Mouse (Mus musculus) gastrocnemius, postnatal 10 days (tissue): ENCODE measurements at regions not wholly inside any gene's neighbourhood (a gene's known extent, or its start where the extent isn't known, plus 50 kb on each side); places are given as distances from the start of the nearest gene placed in this dataset.
A peak's percentile ranks its signal among the peaks of the same experiment; 100 is the strongest.

Experiments used
- DNase-seq: peaks from one replicate; pipeline ENCODE4 v3.0.0; 2021; ENCODE audit warnings: mixed read lengths

DNA sequence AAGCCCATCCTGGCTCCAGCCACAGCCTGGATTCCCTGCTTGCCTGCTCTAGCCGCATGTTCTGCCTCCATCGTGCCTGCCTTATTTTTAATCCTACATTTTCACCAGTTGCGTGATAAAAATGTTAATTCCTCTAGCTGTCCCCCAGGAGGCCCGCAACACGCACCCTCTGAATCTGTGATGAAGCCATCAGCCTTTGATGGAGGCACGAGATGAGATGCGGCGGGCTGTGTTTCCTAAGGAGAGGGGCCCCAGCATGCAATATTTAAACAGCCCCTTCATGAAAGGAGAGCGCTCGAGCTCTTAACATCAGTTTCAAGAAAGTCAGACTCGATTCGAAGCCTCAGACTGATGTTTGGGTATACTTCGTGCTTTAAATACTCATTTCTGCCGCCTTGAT is 76.3 kb downstream of the Nptx2 start:
- no peak for DNase-seq

DNA sequence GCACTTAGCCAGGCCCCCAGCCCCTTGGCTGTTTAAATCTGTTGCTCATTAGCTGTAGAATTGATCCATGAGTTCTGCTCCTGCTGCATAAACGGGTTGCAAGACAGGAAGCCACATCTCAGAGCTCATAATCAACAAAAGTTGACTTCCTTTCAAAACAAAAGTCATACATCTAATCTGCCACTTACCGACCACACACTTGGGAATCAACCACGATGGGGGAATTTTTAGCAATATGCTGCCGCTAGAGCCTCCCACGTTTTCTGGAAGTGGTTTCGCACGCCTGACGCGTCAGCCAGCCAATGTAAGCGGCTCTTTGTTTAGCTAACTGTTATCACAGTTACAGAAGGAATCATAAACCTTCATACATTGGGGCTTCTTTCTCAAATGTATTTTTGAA is 77.7 kb downstream of the Nptx2 start:
- no peak for DNase-seq

DNA sequence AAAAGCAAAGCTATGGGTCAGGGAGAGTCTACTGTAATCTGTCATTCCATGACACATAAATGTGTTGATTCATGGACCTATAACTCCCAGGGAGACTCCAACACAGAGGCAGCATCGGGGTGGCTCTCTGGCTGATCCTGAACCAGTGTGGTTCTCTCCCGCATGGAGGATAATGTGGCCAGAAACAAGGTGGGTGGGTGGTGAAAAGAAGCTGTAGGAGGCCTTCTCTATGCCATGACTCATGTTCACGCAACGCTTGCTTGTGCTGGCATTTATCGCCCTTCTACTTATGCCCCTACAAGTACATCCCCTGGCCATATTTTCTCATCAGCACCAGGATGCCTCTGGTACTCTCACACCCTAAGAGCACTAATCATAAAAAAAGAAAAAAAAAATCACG is 86.6 kb downstream of the Nptx2 start:
- DNase-seq: no peak

DNA sequence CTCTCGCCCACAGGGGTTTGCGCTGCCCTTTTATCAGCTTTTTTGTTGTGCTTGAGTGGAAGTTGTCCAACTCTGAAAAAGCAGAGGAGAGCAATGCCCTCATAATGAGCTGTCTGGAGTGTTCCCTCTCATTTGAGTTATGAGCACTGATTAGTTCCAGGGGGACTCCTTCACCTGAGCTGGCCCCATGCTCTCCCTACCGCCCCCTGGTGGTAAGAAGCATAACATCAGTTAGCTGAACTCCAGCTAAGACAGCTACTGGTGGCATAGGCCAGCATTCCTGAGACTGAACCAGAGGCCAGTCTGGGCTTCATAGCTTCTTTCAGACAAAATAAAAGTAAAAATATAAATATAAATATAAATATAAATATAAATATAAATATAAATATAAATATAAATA is 92.9 kb downstream of the Nptx2 start:
- DNase-seq: peak; percentile 20

DNA sequence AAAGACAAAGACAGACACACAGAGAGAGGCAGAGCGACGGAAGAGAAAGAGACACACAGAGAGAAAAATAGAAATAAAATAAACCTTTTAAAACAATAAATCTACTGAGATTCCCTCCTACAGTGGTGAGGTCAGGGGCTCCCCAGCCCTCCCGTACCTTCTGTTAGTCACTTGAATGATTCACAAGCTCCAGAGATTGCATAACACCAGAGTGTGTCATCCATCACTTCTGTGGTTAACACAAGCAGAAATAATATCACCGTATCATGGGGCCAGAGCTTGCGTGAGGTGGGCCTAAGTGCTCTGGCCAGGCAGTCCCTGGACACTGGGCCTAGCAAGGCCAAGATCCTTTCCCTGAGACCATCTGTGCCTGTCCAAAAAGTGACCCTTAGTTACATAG is 93.9 kb downstream of the Nptx2 start:
- no peak for DNase-seq

DNA sequence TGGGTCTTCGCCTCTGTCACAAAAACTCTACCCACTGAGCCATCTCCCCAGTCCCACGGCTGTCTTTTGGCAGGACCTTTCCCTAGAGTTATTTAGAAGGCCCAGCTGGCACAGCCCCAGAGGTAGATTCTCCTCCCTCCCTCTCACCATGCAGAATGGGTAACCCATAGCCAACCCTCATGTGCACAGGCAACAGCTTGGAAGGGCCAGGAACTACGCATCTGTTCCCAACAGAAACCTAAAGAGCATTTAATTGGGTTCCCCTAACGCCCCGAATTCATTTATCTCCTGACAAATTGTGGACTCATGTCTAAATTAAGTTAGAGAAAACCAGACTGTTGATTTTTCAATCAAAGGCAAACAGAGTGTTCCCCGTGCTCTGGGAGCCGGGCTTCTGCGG is 97.1 kb downstream of the Nptx2 start:
- no peak for DNase-seq

DNA sequence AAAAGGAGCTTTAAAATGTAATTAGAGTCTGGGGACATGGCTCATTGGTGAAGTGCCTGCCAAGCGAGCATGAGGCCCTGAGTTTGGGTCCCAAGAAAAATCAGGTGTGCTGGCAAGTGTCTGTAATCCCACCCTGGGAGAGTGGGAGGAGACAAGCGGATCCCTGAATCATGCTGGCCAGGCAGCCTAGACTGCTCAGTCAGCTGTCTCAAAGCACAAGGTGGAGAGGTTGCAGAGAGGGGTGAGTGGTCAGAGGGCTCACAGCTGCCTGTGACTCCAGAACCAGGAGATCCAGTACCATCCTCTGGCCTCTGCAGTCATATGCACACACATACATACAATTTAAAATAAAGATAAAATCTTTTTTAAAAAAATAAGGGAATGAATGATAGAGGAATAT is 97.7 kb downstream of the Nptx2 start:
- DNase-seq: no peak

DNA sequence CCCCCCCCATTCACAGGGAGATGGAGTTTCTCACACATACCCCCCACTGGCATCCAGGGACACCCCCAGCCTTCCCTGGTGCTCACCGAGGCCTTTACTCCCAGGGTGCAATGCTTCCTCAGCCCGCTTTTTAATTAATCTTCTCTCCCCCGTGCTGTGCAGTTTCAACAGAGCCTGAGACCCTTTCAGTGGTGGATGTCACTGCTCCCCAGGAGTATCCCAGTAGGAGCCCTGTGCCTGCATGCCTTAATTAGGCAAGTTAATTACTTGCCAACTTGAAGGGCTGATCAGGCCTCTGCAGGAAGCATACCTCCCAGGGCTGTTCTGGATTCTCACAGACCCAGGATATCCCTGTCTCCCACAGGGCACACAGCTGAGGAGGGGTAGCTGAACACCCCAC is 99.7 kb downstream of the Nptx2 start:
- DNase-seq: no peak

DNA sequence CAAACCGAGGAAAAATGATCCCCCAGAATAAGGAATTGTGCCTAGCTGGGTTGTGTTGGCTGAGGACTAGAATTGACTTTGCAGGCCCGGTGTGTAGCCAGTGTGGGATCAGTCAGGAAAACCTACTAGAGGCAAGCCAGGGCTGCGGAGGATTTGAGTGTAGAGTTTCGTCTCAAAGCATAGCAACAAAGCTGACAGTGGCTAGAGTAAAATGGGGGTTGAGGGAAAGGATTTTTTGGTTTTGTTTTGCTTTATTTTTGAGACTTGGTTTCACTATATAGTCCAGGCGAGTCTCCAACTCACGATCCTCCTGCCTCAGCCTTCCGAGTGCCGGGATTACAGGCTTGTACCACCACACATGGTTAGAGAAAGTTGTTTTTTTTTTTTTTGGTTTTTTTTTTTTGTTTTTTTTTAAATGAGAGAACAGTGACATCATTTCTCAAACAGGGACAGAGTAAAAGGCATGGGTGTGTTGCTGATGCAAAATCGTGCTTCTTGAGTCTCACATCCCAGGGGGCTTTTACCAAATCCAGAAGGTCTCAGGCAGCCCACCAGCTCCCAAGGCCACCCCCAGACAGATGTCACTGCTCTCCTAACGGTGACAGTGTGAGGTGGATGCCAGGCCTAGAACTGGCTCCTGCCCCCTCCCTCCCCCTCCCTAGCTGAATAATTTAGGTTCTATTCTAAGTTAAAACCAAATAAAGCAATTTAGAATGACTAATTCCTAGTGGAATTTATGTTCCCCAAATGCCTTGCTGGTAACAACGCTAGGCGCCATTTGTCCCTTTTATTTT is 101.8 kb downstream of the Nptx2 start:
- DNase-seq: no peak

DNA sequence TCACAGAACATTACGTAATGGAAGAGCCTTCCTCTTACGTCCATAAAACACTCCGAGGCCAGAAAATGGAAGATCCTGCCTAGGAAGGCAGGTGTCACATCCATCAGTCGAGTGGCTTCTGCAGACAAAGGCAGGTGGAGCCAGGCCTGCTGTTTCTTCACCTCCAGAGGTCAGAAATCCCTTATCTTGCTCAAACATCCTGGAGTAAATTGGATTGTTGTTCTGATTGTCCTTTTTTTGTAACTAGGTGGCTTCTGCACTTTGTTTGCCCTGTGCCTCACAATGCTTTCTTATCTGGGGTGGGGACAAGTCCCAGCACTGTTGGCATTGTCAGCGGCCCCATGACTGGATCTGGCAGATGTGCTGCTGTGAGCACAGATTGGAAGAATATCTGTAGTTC is 106.5 kb downstream of the Nptx2 start:
- DNase-seq: no peak

DNA sequence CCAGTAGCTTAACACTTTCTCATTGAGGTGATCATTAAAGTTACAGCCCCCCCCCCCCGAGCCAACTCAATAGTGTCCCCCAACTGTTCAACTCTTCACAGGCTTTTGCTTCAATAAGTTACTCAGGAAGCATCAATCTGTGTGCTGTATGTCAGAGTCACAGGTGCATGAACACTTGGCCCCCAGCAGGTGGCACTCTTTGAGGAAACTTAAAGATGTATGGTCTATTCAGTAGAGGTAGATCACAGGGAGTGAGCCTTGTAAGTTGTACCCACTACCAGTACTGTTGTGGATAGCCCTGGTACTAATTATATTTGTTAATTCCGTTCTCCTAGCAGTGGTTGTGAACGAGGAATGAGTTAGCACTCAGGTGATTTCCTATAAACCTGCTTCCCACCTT is 99.6 kb downstream of the Tmem130 start:
- DNase-seq: no peak

DNA sequence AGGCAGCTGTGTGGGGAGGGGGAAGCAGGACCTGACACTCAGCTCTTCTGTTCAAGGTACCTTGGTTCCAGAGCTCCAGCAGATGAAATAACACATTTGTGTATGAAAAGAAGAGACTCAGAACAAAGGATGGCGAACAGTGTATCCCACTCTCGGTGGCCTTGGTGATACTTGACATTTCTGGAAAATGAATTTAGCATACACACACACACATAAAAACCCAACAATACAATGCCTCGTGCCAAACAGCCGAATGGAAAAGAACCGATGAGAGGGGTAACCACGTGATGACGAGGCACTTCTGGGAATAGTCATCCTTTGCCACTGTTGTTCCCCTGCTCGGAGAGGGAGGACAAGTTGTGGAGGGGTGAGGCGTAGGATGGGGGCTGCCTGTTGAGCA is 97.6 kb downstream of the Tmem130 start:
- DNase-seq: no peak

DNA sequence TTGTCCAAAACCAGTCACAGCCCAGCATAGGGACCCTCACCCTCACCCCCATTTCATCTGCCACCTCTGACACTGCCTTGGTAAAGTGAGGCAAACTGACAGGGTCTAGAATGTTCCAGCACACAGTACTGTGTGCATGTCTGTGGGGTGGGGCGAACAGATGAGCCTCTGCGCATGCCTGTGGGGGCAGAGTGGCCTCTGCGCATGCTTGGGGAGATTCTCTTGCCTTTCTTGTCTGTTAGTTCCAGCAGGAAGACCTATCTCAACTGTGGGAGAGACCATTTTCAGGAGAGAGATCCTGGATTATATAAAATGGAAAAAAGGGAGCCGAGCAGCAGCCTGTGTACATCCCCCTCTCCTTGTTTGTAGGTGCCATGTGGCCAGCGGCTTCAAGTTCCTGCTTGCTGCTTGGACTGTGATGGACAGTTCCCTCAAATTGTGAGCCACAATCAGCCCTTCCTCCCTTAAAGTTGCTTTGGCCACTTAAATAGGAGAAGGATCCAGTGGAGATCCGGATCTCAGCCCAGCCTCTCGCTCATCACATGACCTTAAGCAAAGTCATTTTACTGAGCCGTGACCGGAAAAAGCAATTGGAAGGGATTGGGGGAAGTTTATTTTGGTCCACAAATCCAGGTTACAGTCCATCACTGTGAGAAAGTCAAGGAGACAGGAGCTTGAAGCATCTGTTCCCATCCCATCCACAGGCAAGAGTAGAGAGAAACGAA is 96.9 kb downstream of the Tmem130 start:
- DNase-seq: no peak

DNA sequence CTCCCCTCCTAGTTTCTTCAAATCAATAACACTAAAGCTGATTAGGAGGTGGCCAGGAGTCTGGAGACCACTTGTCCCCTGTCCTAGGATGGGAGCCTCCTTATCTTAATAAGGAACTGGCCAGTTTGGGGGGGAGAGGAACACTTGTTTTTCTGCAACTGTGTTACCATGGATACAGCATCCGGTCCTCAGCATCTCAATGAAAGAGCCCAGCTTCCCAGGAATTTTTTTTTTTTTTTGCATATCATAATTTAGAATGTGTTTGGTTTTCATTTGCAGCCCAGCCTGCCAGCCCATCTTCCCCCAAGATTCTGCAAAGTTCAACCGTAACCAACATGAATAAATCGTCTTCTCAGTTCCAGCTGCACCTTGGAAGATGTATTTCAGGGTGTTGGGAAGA is 93.6 kb downstream of the Tmem130 start:
- DNase-seq: no peak

DNA sequence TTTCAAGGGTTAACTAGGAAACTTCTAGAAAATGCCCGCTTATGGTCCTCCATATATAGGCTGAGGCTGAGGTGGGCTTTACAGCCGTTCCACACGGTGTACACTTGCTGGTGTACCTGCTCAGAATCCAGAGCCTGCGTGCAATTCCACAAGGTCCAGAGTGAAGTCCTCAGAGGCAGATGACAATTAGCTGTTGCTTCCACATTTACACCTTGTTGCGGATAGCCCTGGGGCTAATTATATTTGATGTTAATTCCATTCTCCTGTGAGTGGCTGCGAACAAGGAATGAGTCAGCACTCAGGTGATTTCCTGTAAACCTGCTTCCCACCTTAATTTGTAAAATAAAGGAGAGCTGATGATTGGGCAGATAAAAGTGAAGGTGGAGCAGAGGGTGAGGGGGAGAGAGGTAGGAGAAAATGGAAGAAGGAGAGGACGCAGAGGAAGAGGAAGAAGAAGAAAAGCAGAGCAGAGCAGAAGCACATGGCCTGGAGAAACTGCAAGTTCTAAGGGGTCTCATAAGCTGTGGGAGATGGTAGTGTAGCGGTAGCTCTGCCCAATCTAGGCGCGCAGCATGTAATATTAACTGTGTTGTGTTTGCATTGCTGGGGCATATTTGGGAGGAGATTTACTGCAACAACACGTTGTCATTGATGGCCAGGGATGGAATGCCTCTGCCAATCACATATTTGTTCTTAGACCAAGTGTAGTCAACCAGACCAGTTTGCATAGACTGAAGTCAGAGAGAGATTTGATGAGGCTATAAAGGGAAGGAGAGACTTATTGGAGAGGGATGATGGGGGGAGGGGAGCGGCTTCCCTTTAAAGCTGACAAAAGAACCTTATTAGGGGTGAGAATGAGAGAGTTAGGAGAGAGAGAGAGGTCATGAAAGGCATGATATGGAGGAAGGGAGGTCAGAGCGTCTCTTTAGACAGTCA is 82.5 kb downstream of the Tmem130 start:
- no peak for DNase-seq

DNA sequence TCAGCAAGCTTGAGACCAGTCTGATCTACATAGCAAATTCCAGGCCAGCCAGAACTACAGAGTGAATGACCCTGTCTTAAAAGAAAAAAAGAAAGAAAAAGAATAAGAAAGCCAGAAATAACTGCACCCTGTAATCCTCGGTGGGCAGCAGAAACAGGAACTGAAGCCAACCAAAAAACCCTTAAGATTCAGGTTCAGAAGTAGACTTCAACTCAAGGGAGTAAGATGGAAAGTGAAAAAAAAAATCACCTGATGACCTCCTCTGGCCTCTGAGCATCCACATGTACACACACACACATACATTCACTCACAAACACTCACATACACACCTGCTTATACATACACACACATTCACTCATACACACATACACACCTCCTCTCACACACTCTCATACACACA is 77.4 kb downstream of the Tmem130 start:
- DNase-seq: no peak
